Mouse (Mus musculus) c-Kit-positive CD71-positive TER-119-positive erythroid progenitor cells, embryonic 14.5 days (primary cell): Measurements from ENCODE around the gene Olig3.

ENCODE experiments used
- DNase-seq: peaks from one replicate; pipeline ENCODE4 v3.0.0-alpha.2; 2013; ENCODE audit warnings: low spot score

Gene Olig3

GRCm38 (mm10) chr10:19356071-19356583 lies at the start of gene Olig3:
Gene Olig3, plus strand, starts transcription at chr10:19356533.
- no peak for DNase-seq

GRCm38 (mm10) chr10:19309681-19310395 lies 46.5 kb upstream of the Olig3 start:
- DNase-seq = no peak

- DNase-seq = no peak
Observed at GRCm38 (mm10) chr10:19310471-19310870, 45.9 kb upstream of the Olig3 start.

GRCm38 (mm10) chr10:19317962-19318812 lies 38.1 kb upstream of the Olig3 start:
- no peak for DNase-seq

- DNase-seq = no peak
Observed at GRCm38 (mm10) chr10:19321781-19322180, 34.6 kb upstream of the Olig3 start.

GRCm38 (mm10) chr10:19329191-19329777 lies 27.0 kb upstream of the Olig3 start:
- DNase-seq = no peak

- DNase-seq = no peak
Observed at GRCm38 (mm10) chr10:19333425-19333824, 22.9 kb upstream of the Olig3 start.

GRCm38 (mm10) chr10:19338695-19339630 lies 17.4 kb upstream of the Olig3 start:
- no peak for DNase-seq

GRCm38 (mm10) chr10:19344039-19344438 lies 12.3 kb upstream of the Olig3 start:
- DNase-seq = no peak

GRCm38 (mm10) chr10:19349326-19349725 lies 7.0 kb upstream of the Olig3 start:
- DNase-seq = no peak

- DNase-seq = no peak
Observed at GRCm38 (mm10) chr10:19352006-19352877, 4.1 kb upstream of the Olig3 start.

GRCm38 (mm10) chr10:19352878-19353301 lies 3.4 kb upstream of the Olig3 start:
- DNase-seq = no peak

- no peak for DNase-seq
Observed at GRCm38 (mm10) chr10:19353631-19354030, 2.7 kb upstream of the Olig3 start.

- no peak for DNase-seq
Observed at GRCm38 (mm10) chr10:19354146-19354545, 2.2 kb upstream of the Olig3 start.

- DNase-seq = no peak
Observed at GRCm38 (mm10) chr10:19355076-19355475, 1.3 kb upstream of the Olig3 start.

- no peak for DNase-seq
Observed at GRCm38 (mm10) chr10:19356720-19357641, 648 bp downstream of the Olig3 start.

- DNase-seq = no peak
Observed at GRCm38 (mm10) chr10:19357848-19358247, 1.5 kb downstream of the Olig3 start.

- DNase-seq = no peak
Observed at GRCm38 (mm10) chr10:19360446-19361300, 4.3 kb downstream of the Olig3 start.
